17 mouse cellular contexts compared by ENCODE assay signal in the genomic region with DNA sequence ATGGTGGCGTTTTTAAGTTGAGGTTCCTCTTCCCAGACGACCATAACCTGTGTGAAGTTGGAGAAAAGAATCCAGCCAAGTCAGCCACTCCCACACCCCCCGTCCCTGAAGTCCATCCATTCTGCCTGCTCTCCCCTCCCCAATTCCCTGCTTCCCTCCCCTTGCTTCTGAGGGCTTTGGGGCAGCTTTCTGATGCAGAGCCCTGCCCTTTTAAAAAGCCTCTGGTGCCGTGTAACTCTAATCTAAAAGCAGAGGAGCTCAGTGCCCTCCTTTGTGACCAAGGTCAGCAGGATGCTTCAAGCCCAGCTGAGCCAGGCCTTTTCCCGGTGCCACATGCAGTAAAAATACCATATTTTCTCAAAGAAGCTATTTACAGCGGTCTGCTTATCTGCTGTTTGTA. TPM values are rescaled to one million over a fixed set of nuclear protein-coding genes. Genes with fewer than 3 reads are reported as not detected.
DNase-seq lines count a peak whose midpoint lies in the region; ATAC-seq and TF ChIP-seq lines count a peak whose summit lies in the region.
"Had no signal": no experiment of that assay in that cellular context is flagged by ENCODE, and none has a peak within 500 bp of the region (broad histone marks: within the 10 kb centered on the region; RNA-seq: fewer than 3 reads in every experiment).

No protein-coding gene starts in this region.

- peaks cover 32% of the 10 kb centered on the region for H3K36me3 ChIP-seq in heart, embryonic 10.5 days
- H3K36me3 ChIP-seq in midbrain, embryonic 10.5 days: peaks cover 50% of the 10 kb centered on the region
- H3K36me3 ChIP-seq in midbrain, postnatal 0 days (ENCODE audit: insufficient read depth, low read length): peaks cover 6% of the 10 kb centered on the region; the same call in 1 of the 2 replicates
- peaks cover 57% of the 10 kb centered on the region for H3K36me3 ChIP-seq in limb, embryonic 10.5 days
- peaks cover 9% of the 10 kb centered on the region; the same call in 1 of the 2 replicates for H3K36me3 ChIP-seq in neural tube, embryonic 15.5 days

- 11% methylated on average over 6 of the region's 6 CpGs for WGBS in heart, embryonic 10.5 days
- 14% methylated on average over 6 of the region's 6 CpGs for WGBS in midbrain, embryonic 10.5 days
- WGBS in midbrain, postnatal 0 days: 14% methylated on average over 6 of the region's 6 CpGs
- WGBS in limb, embryonic 10.5 days: 55% methylated on average over 6 of the region's 6 CpGs
- WGBS in neural tube, embryonic 15.5 days: 26% methylated on average over 6 of the region's 6 CpGs

- H3K27me3 ChIP-seq in heart, embryonic 10.5 days (ENCODE audit: insufficient read depth, poor library complexity, severe bottlenecking): no peaks in the 10 kb centered on the region
- no peaks in the 10 kb centered on the region for H3K27me3 ChIP-seq in midbrain, embryonic 10.5 days (ENCODE audit: low read depth, poor library complexity, severe bottlenecking)
- H3K27me3 ChIP-seq in midbrain, postnatal 0 days (ENCODE audit: insufficient read depth, low read length): no peaks in the 10 kb centered on the region
- no peaks in the 10 kb centered on the region for H3K27me3 ChIP-seq in limb, embryonic 10.5 days (ENCODE audit: low read depth, poor library complexity, severe bottlenecking)
- no peaks in the 10 kb centered on the region for H3K27me3 ChIP-seq in neural tube, embryonic 15.5 days (replicated peaks)

- H3K27ac ChIP-seq in heart, embryonic 10.5 days: peak overlapping the region; percentile 76
- peak overlapping the region; percentile 74 for H3K27ac ChIP-seq in midbrain, embryonic 10.5 days (replicated peaks)
- no peak overlapping the region; the same call in 1 of the 2 replicates for H3K27ac ChIP-seq in midbrain, postnatal 0 days (ENCODE audit: low read depth, low read length)
- H3K27ac ChIP-seq in limb, embryonic 10.5 days: peak overlapping the region; percentile 22; the same call in 1 of the 2 replicates
- H3K27ac ChIP-seq in neural tube, embryonic 15.5 days (replicated peaks): 0 out of 2 replicates have a peak overlapping the region, but pooled peaks have one; percentile 4
- H3K27ac ChIP-seq: liver, embryonic 14.5 days had no signal

- no peak for ATAC-seq in midbrain, postnatal 0 days (ENCODE audit: low FRiP score)
- ATAC-seq in neural tube, embryonic 15.5 days (ENCODE audit: low FRiP score): no peak
- ATAC-seq: intestine, postnatal 0 days had no signal

- no peak for DNase-seq in heart, embryonic 10.5 days (ENCODE audit: low spot score)
- no peak for DNase-seq in heart, adult 18-20 months
- DNase-seq in midbrain, embryonic 10.5 days (ENCODE audit: low spot score): peak; percentile 22
- DNase-seq in midbrain, postnatal 0 days (ENCODE audit: low spot score): no peak
- DNase-seq in limb, embryonic 10.5 days (ENCODE audit: low spot score): no peak
- DNase-seq in right cerebral cortex, postnatal 25 days: no peak
- no peak for DNase-seq in layer of hippocampus, postnatal 14 days (ENCODE audit: low spot score in 2 of 2)
- DNase-seq: kidney, postnatal 36 days; layer of hippocampus, postnatal 36 days; lung, postnatal 14 days; spleen, adult 18-20 months; thymus, postnatal 14 days had no signal

- H3K4me2 ChIP-seq in midbrain, postnatal 0 days (ENCODE audit: low read depth, low read length, poor library complexity, severe bottlenecking): no peak overlapping the region
- no peak overlapping the region for H3K4me2 ChIP-seq in neural tube, embryonic 15.5 days

- no peak for TF ChIP-seq CTCF in midbrain, postnatal 0 days (IDR thresholded peaks at IDR 0.05)

- H3K9me3 ChIP-seq in heart, embryonic 10.5 days: no peaks in the 10 kb centered on the region
- no peaks in the 10 kb centered on the region for H3K9me3 ChIP-seq in midbrain, embryonic 10.5 days (replicated peaks)
- H3K9me3 ChIP-seq in midbrain, postnatal 0 days (ENCODE audit: low read length): no peaks in the 10 kb centered on the region
- H3K9me3 ChIP-seq in limb, embryonic 10.5 days (replicated peaks): no peaks in the 10 kb centered on the region
- H3K9me3 ChIP-seq in neural tube, embryonic 15.5 days (replicated peaks): no peaks in the 10 kb centered on the region
- H3K9me3 ChIP-seq: G1E had no signal

- H3K9ac ChIP-seq in midbrain, postnatal 0 days (replicated peaks; ENCODE audit: low read length, poor library complexity, severe bottlenecking): no peak overlapping the region
- H3K9ac ChIP-seq in neural tube, embryonic 15.5 days (replicated peaks): no peak overlapping the region
- H3K9ac ChIP-seq: liver, embryonic 14.5 days had no signal

- H3K4me1 ChIP-seq in heart, embryonic 10.5 days: peaks cover 41% of the 10 kb centered on the region
- H3K4me1 ChIP-seq in midbrain, embryonic 10.5 days: peaks cover 39% of the 10 kb centered on the region
- H3K4me1 ChIP-seq in midbrain, postnatal 0 days (ENCODE audit: insufficient read depth, low read length): no peaks in the 10 kb centered on the region
- H3K4me1 ChIP-seq in limb, embryonic 10.5 days: peaks cover 12% of the 10 kb centered on the region
- peaks cover 15% of the 10 kb centered on the region for H3K4me1 ChIP-seq in neural tube, embryonic 15.5 days

- no peak overlapping the region for H3K4me3 ChIP-seq in heart, embryonic 10.5 days
- no peak overlapping the region for H3K4me3 ChIP-seq in midbrain, embryonic 10.5 days
- no peak overlapping the region for H3K4me3 ChIP-seq in midbrain, postnatal 0 days (ENCODE audit: low read depth, low read length)
- no peak overlapping the region for H3K4me3 ChIP-seq in limb, embryonic 10.5 days
- H3K4me3 ChIP-seq in neural tube, embryonic 15.5 days (replicated peaks): no peak overlapping the region

RNA-seq across cellular contexts. Expression of gene Popdc3, which starts 31.1 kb away (rescaled TPM):
- 11.0 and 15.9 TPM in 2 replicates for polyA plus RNA-seq in heart, embryonic 10.5 days (2016; fragmentation: Nextera tagmentation; extraction: Ambion mirVana)
- 10 to 100 TPM; 32.8 to 35.7 TPM for total RNA-seq in heart, adult 18-20 months (2021)
- 0.19 and 0.22 TPM in 2 replicates for polyA plus RNA-seq in midbrain, embryonic 10.5 days (2016; fragmentation: Nextera tagmentation; extraction: Ambion mirVana)
- total RNA-seq in midbrain, postnatal 0 days (2014; rRNA removed): 2.7 and 3.4 TPM in 2 replicates
- polyA plus RNA-seq in midbrain, postnatal 0 days (2015; fragmentation: Nextera tagmentation; extraction: Ambion mirVana): 2.4 and 2.8 TPM in 2 replicates
- polyA plus RNA-seq in limb, embryonic 10.5 days (2016; fragmentation: Nextera tagmentation; extraction: Ambion mirVana): 0.82 and 1.2 TPM in 2 replicates
- 2.9 and 3.8 TPM in 2 replicates for polyA plus RNA-seq in neural tube, embryonic 15.5 days (2015; fragmentation: Nextera tagmentation; extraction: Ambion mirVana)
- total RNA-seq in layer of hippocampus, postnatal 14 days (2021): 1 to 10 TPM; 7.5 to 8.5 TPM
- total RNA-seq: G1E; monocyte, adult 5-6 weeks had no signal
- polyA plus RNA-seq: G1E had no signal
